ENCODE assay signal across 8 mouse cellular contexts in genomic region chr14:23046330-23046729, GRCm38 (mm10).
A peak's percentile ranks its signal among the peaks of the same experiment; 100 is the strongest.
DNase-seq lines count a peak whose midpoint lies in the region; ATAC-seq and TF ChIP-seq lines count a peak whose summit lies in the region.

No protein-coding gene starts in this region.

- no peak overlapping the region for H3K27ac ChIP-seq in gastrocnemius, adult 2 months
- H3K27ac ChIP-seq in kidney, embryonic 16.5 days (ENCODE audit: low read length), result no peak overlapping the region
- no peak overlapping the region for H3K27ac ChIP-seq in liver, adult 2 months (replicated peaks; ENCODE audit: insufficient read depth, low read depth, low read length)

- no peak overlapping the region for H3K4me3 ChIP-seq in gastrocnemius, adult 2 months
- H3K4me3 ChIP-seq in kidney, embryonic 16.5 days (ENCODE audit: low read length), result no peak overlapping the region
- H3K4me3 ChIP-seq in liver, adult 2 months (ENCODE audit: insufficient read depth, low read depth, low read length), result no peak overlapping the region

- 15% methylated on average over 4 of the region's 4 CpGs for WGBS in kidney, embryonic 16.5 days
- WGBS in liver, adult 2 months, result 20% methylated on average over 4 of the region's 4 CpGs

- TF ChIP-seq POLR2A in liver, adult 2 months (IDR thresholded peaks at IDR 0.05; ENCODE audit: extremely low read depth, insufficient read depth, low read length), result no peak

- H3K9me3 ChIP-seq in kidney, embryonic 16.5 days (ENCODE audit: low read length), result no peaks in the 10 kb centered on the region

- H3K4me1 ChIP-seq in kidney, embryonic 16.5 days (ENCODE audit: insufficient read depth, low read length), result peaks cover 7% of the 10 kb centered on the region
- H3K4me1 ChIP-seq in liver, adult 2 months (ENCODE audit: control insufficient read depth, insufficient read depth, low read length), result no peaks in the 10 kb centered on the region

- intact Hi-C loops in gastrocnemius, adult 2 months (cut with DNase I), result loop anchor here (5.0 to 10.0 kb wide), 5 partner anchors 232 to 1079 kb away; partner anchors contain the start of gene Zfp503

- no peak overlapping the region for H3K4me2 ChIP-seq in kidney, embryonic 16.5 days (replicated peaks; ENCODE audit: low read depth, low read length)

- H3K27me3 ChIP-seq in kidney, embryonic 16.5 days (ENCODE audit: insufficient read depth, low read length), result no peaks in the 10 kb centered on the region
- H3K27me3 ChIP-seq in liver, adult 2 months (ENCODE audit: control insufficient read depth, insufficient read depth, low read length), result no peaks in the 10 kb centered on the region

- TF ChIP-seq CTCF in gastrocnemius, adult 2 months (IDR thresholded peaks at IDR 0.05), result peak; percentile 77
- TF ChIP-seq CTCF in liver, adult 2 months (IDR thresholded peaks at IDR 0.05; ENCODE audit: low read depth, low read length), result peak; percentile 29; the same call in 1 of the 2 replicates

- peak; percentile 2 to 7 for DNase-seq in B cell, adult 2 months
- peak; percentile 65 for DNase-seq in MN1 (ENCODE audit: low spot score)
- DNase-seq in cerebellum, adult 9-11 months, result peak; percentile 28
- peak; percentile 64 for DNase-seq in gastrocnemius, adult 2 months
- DNase-seq in liver, adult 2 months (ENCODE audit: extremely low read depth, low read depth, low spot score), result peak; percentile 39
- peak; percentile 90 for DNase-seq in retina, embryonic 14.5 days (ENCODE audit: low spot score)
- no peak for DNase-seq in T-cell, adult 2 months (ENCODE audit: low spot score)

- no peaks in the 10 kb centered on the region for H3K36me3 ChIP-seq in kidney, embryonic 16.5 days (ENCODE audit: insufficient read depth, low read length)
- H3K36me3 ChIP-seq in liver, adult 2 months (ENCODE audit: control insufficient read depth, insufficient read depth, low read length), result no peaks in the 10 kb centered on the region

- ATAC-seq in kidney, embryonic 16.5 days (ENCODE audit: low FRiP score, low TSS enrichment), result peak; percentile 57

- H3K79me2 ChIP-seq in liver, adult 2 months (ENCODE audit: control insufficient read depth, insufficient read depth, low read length), result no peaks in the 10 kb centered on the region

- no peak overlapping the region for H3K9ac ChIP-seq in kidney, embryonic 16.5 days (replicated peaks; ENCODE audit: low read length)
- H3K9ac ChIP-seq in liver, adult 2 months (ENCODE audit: low read depth, low read length), result no peak overlapping the region
